Mouse (Mus musculus): ENCODE results near the gene Chd3. TPM values are rescaled to one million over a fixed set of nuclear protein-coding genes. Genes with fewer than 3 reads are reported as not detected.
"Not testable (repeated sequence)": the region's sequence is repeated elsewhere in the genome, so short reads cannot be mapped to it uniquely, and the experiment has no call there.

The Chd3 gene
- polyA plus RNA-seq, 1 experiment: 134 TPM

GRCm38 (mm10) chr11:69324749-69325148 is 44.5 kb downstream of the Chd3 start:
- TF ChIP-seq CTCF (IDR thresholded peaks at IDR 0.05; ENCODE audit: low read depth, low read length) (no peak), POLR2A (IDR thresholded peaks at IDR 0.05; ENCODE audit: borderline replicate concordance, low read depth, low read length) (no peak)
- H3K4me1 ChIP-seq (ENCODE audit: control insufficient read depth, insufficient read depth, low read length): peaks cover 14% of the 10 kb centered on the region
- H3K27ac ChIP-seq (ENCODE audit: insufficient read depth, low read depth, low read length): no peak overlapping the region
- H3K4me3 ChIP-seq (ENCODE audit: insufficient read depth, low read length): peak overlapping the region; percentile 64

- peak within 1 kb of the TSS; percentile 68 for H3K4me3 ChIP-seq (ENCODE audit: insufficient read depth, low read length)
- peaks cover 14% of the 10 kb centered on the region for H3K4me1 ChIP-seq (ENCODE audit: control insufficient read depth, insufficient read depth, low read length)
- H3K27ac ChIP-seq (ENCODE audit: insufficient read depth, low read depth, low read length): peak within 1 kb of the TSS; percentile 64
- 0 out of 2 replicates have a peak, but pooled peaks have one; percentile 54 for TF ChIP-seq POLR2A (IDR thresholded peaks at IDR 0.05; ENCODE audit: borderline replicate concordance, low read depth, low read length)
- no peak for TF ChIP-seq CTCF (IDR thresholded peaks at IDR 0.05; ENCODE audit: low read depth, low read length)
Measured at GRCm38 (mm10) chr11:69323667-69324111, 45.5 kb downstream of the Chd3 start, which contains the start of the genes Cntrob and Trappc1. Cntrob (minus strand) TSS chr11:69323775. Trappc1 (plus strand) TSS chr11:69323980.

GRCm38 (mm10) chr11:69322693-69323471 is 46.3 kb downstream of the Chd3 start:
- TF ChIP-seq CTCF (IDR thresholded peaks at IDR 0.05; ENCODE audit: low read depth, low read length) (no peak), POLR2A (IDR thresholded peaks at IDR 0.05; ENCODE audit: borderline replicate concordance, low read depth, low read length) (no peak)
- peak overlapping the region; percentile 64 for H3K27ac ChIP-seq (ENCODE audit: insufficient read depth, low read depth, low read length)
- H3K4me1 ChIP-seq (ENCODE audit: control insufficient read depth, insufficient read depth, low read length): peaks cover 14% of the 10 kb centered on the region
- peak overlapping the region; percentile 68 for H3K4me3 ChIP-seq (ENCODE audit: insufficient read depth, low read length)

GRCm38 (mm10) chr11:69322010-69322409 is 47.2 kb downstream of the Chd3 start:
- no peak overlapping the region for H3K27ac ChIP-seq (ENCODE audit: insufficient read depth, low read depth, low read length)
- H3K4me3 ChIP-seq (ENCODE audit: insufficient read depth, low read length): no peak overlapping the region
- peaks cover 14% of the 10 kb centered on the region for H3K4me1 ChIP-seq (ENCODE audit: control insufficient read depth, insufficient read depth, low read length)
- no peak for TF ChIP-seq POLR2A (IDR thresholded peaks at IDR 0.05; ENCODE audit: borderline replicate concordance, low read depth, low read length)
- TF ChIP-seq CTCF (IDR thresholded peaks at IDR 0.05; ENCODE audit: low read depth, low read length): no peak

- no peak overlapping the region for H3K27ac ChIP-seq (ENCODE audit: insufficient read depth, low read depth, low read length)
- H3K4me3 ChIP-seq (ENCODE audit: insufficient read depth, low read length): no peak overlapping the region
- peaks cover 14% of the 10 kb centered on the region for H3K4me1 ChIP-seq (ENCODE audit: control insufficient read depth, insufficient read depth, low read length)
- TF ChIP-seq CTCF (IDR thresholded peaks at IDR 0.05; ENCODE audit: low read depth, low read length) (no peak), POLR2A (IDR thresholded peaks at IDR 0.05; ENCODE audit: borderline replicate concordance, low read depth, low read length) (no peak)
Measured at GRCm38 (mm10) chr11:69321580-69321979, 47.6 kb downstream of the Chd3 start.

GRCm38 (mm10) chr11:69318000-69318399 is 51.2 kb downstream of the Chd3 start:
- not testable (repeated sequence) for H3K4me3 ChIP-seq (ENCODE audit: insufficient read depth, low read length); H3K4me1 ChIP-seq (ENCODE audit: control insufficient read depth, insufficient read depth, low read length); H3K27ac ChIP-seq (ENCODE audit: insufficient read depth, low read depth, low read length)

- Histone ChIP-seq H3K4me3 (ENCODE audit: insufficient read depth, low read length) (no peak overlapping the region), H3K27ac (ENCODE audit: insufficient read depth, low read depth, low read length) (no peak overlapping the region), H3K4me1 (ENCODE audit: control insufficient read depth, insufficient read depth, low read length) (no peaks in the 10 kb centered on the region)
- TF ChIP-seq CTCF (IDR thresholded peaks at IDR 0.05; ENCODE audit: low read depth, low read length) (no peak), POLR2A (IDR thresholded peaks at IDR 0.05; ENCODE audit: borderline replicate concordance, low read depth, low read length) (no peak)
Measured at GRCm38 (mm10) chr11:69316361-69316760, 52.8 kb downstream of the Chd3 start.

- H3K4me1 ChIP-seq (ENCODE audit: control insufficient read depth, insufficient read depth, low read length): no peaks in the 10 kb centered on the region
- H3K27ac ChIP-seq (ENCODE audit: insufficient read depth, low read depth, low read length): no peak overlapping the region
- H3K4me3 ChIP-seq (ENCODE audit: insufficient read depth, low read length): no peak overlapping the region
- TF ChIP-seq CTCF (IDR thresholded peaks at IDR 0.05; ENCODE audit: low read depth, low read length) (no peak), POLR2A (IDR thresholded peaks at IDR 0.05; ENCODE audit: borderline replicate concordance, low read depth, low read length) (no peak)
Measured at GRCm38 (mm10) chr11:69311266-69311665, 57.9 kb downstream of the Chd3 start.

GRCm38 (mm10) chr11:69306039-69306438 is 63.2 kb downstream of the Chd3 start:
- H3K4me3 ChIP-seq (ENCODE audit: insufficient read depth, low read length): no peak overlapping the region
- H3K27ac ChIP-seq (ENCODE audit: insufficient read depth, low read depth, low read length): no peak overlapping the region
- TF ChIP-seq CTCF (IDR thresholded peaks at IDR 0.05; ENCODE audit: low read depth, low read length) (no peak), POLR2A (IDR thresholded peaks at IDR 0.05; ENCODE audit: borderline replicate concordance, low read depth, low read length) (no peak)
- H3K4me1 ChIP-seq (ENCODE audit: control insufficient read depth, insufficient read depth, low read length): no peaks in the 10 kb centered on the region

GRCm38 (mm10) chr11:69305291-69305690 is 63.9 kb downstream of the Chd3 start:
- no peak overlapping the region for H3K27ac ChIP-seq (ENCODE audit: insufficient read depth, low read depth, low read length)
- no peak for TF ChIP-seq CTCF (IDR thresholded peaks at IDR 0.05; ENCODE audit: low read depth, low read length)
- no peaks in the 10 kb centered on the region for H3K4me1 ChIP-seq (ENCODE audit: control insufficient read depth, insufficient read depth, low read length)
- no peak overlapping the region for H3K4me3 ChIP-seq (ENCODE audit: insufficient read depth, low read length)
